ENCODE assay signal across 10 mouse cellular contexts in the genomic region with DNA sequence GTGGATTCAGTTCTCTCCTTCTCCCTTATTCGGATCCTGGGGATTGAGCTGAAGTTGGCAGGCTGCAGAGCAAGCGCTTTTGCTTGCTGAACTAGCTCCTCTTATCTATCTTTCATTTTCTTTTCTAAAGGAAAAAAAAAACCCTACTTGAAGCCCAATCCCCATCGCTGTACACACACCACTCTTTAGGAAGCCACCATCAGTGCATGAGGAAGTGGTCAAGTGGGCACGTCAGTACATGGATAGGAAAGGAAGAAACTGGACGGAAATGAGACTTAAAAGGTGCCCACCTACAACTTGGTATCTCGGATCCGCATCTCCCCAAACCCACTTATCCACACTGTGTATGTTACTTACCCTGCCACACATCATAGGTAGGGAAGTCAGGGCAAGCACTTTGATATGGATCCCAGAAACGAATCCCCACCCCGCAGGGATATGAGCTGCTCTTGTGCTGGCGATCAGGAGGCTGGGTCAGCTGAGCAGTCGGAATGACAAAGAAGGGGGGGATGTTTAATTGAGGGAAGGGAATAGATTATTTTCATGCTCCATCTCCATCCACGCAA.
DNase-seq lines count a peak whose midpoint lies in the region; ATAC-seq and TF ChIP-seq lines count a peak whose summit lies in the region.
"Had no signal": no experiment of that assay in that cellular context is flagged by ENCODE, and none has a peak within 500 bp of the region (broad histone marks: within the 10 kb centered on the region; RNA-seq: fewer than 3 reads in every experiment).

No protein-coding gene starts in this region.

- 0 out of 2 replicates have a peak overlapping the region, but pooled peaks have one; percentile 1 for H3K9ac ChIP-seq in heart, embryonic 15.5 days
- H3K9ac ChIP-seq in hindbrain, embryonic 11.5 days (ENCODE audit: low read depth, low read length) = peak overlapping the region; percentile 37
- H3K9ac ChIP-seq in midbrain, embryonic 13.5 days (replicated peaks) = peak overlapping the region; percentile 45

- peak overlapping the region; percentile 77 for H3K27ac ChIP-seq in heart, embryonic 15.5 days
- H3K27ac ChIP-seq in cortical plate, adult 2 months (ENCODE audit: insufficient read depth, low read length) = peak overlapping the region; percentile 66; the same call in 1 of the 2 replicates
- H3K27ac ChIP-seq in hindbrain, embryonic 11.5 days (ENCODE audit: low read depth, low read length) = peak overlapping the region; percentile 96
- H3K27ac ChIP-seq in midbrain, embryonic 13.5 days = peak overlapping the region; percentile 96

- intact Hi-C loops in heart, postnatal 25 days (cut with DNase I) = no loop called here

- no peak for DNase-seq in heart, postnatal 25 days (ENCODE audit: low spot score)
- no peak for DNase-seq in hindbrain, embryonic 11.5 days (ENCODE audit: low spot score)
- DNase-seq in right cerebral cortex, postnatal 14 days = no peak
- no peak for DNase-seq in spleen, postnatal 10 days (ENCODE audit: low spot score in 2 of 2)
- DNase-seq in ovary, postnatal 10 days (ENCODE audit: low spot score) = no peak
- DNase-seq: adrenal gland, adult 8-10 months had no signal

- H3K36me3 ChIP-seq in heart, embryonic 15.5 days = no peaks in the 10 kb centered on the region
- H3K36me3 ChIP-seq in hindbrain, embryonic 11.5 days (ENCODE audit: control insufficient read depth, insufficient read depth, low read length) = no peaks in the 10 kb centered on the region
- no peaks in the 10 kb centered on the region for H3K36me3 ChIP-seq in midbrain, embryonic 13.5 days

- peak overlapping the region; percentile 60 for H3K4me2 ChIP-seq in heart, embryonic 15.5 days
- H3K4me2 ChIP-seq in hindbrain, embryonic 11.5 days (replicated peaks; ENCODE audit: low read depth, low read length) = peak overlapping the region; percentile 22
- peak overlapping the region; percentile 37 for H3K4me2 ChIP-seq in midbrain, embryonic 13.5 days (replicated peaks)

- no peak for TF ChIP-seq CTCF in cortical plate, adult 2 months (IDR thresholded peaks at IDR 0.05; ENCODE audit: extremely low read depth, insufficient read depth, low read length)

- H3K9me3 ChIP-seq in heart, embryonic 15.5 days (replicated peaks) = no peaks in the 10 kb centered on the region
- H3K9me3 ChIP-seq in hindbrain, embryonic 11.5 days (ENCODE audit: control insufficient read depth, low read length) = no peaks in the 10 kb centered on the region
- no peaks in the 10 kb centered on the region for H3K9me3 ChIP-seq in midbrain, embryonic 13.5 days

- ATAC-seq in heart, embryonic 15.5 days (replicated peaks; ENCODE audit: insufficient number of reproducible peaks, insufficient read depth, low FRiP score, low read depth) = no peak
- peak; percentile 25; the same call in 1 of the 2 replicates for ATAC-seq in hindbrain, embryonic 11.5 days (ENCODE audit: low FRiP score)
- ATAC-seq in midbrain, embryonic 13.5 days = peak; percentile 22
- ATAC-seq: CD4-positive, CD25-positive, alpha-beta regulatory T cell, adult 4 months had no signal

- 24% methylated on average over 12 of the region's 12 CpGs for WGBS in heart, embryonic 15.5 days
- WGBS in hindbrain, embryonic 11.5 days = 53% methylated on average over 12 of the region's 12 CpGs
- 38% methylated on average over 12 of the region's 12 CpGs for WGBS in midbrain, embryonic 13.5 days

- no peak for TF ChIP-seq POLR2A in cortical plate, adult 2 months (IDR thresholded peaks at IDR 0.05; ENCODE audit: extremely low read depth, insufficient read depth, low read length)

- no peaks in the 10 kb centered on the region for H3K27me3 ChIP-seq in heart, embryonic 15.5 days
- H3K27me3 ChIP-seq in hindbrain, embryonic 11.5 days (ENCODE audit: control insufficient read depth, insufficient read depth, low read length) = no peaks in the 10 kb centered on the region
- H3K27me3 ChIP-seq in midbrain, embryonic 13.5 days = no peaks in the 10 kb centered on the region

- peak overlapping the region; percentile 26 for H3K4me3 ChIP-seq in heart, embryonic 15.5 days
- H3K4me3 ChIP-seq in cortical plate, adult 2 months (ENCODE audit: insufficient read depth, low read length) = no peak overlapping the region; the same call in 1 of the 2 replicates
- no peak overlapping the region for H3K4me3 ChIP-seq in hindbrain, embryonic 11.5 days (ENCODE audit: low read depth, low read length)
- H3K4me3 ChIP-seq in midbrain, embryonic 13.5 days (replicated peaks) = peak overlapping the region; percentile 4; the same call in 1 of the 2 replicates

- H3K4me1 ChIP-seq in heart, embryonic 15.5 days (replicated peaks) = peaks cover 67% of the 10 kb centered on the region
- H3K4me1 ChIP-seq in cortical plate, adult 2 months (ENCODE audit: control insufficient read depth, insufficient read depth, low read length) = peaks cover 15% of the 10 kb centered on the region
- H3K4me1 ChIP-seq in hindbrain, embryonic 11.5 days (replicated peaks; ENCODE audit: control insufficient read depth, insufficient read depth, low read length) = peaks cover 43% of the 10 kb centered on the region
- H3K4me1 ChIP-seq in midbrain, embryonic 13.5 days (replicated peaks) = peaks cover 95% of the 10 kb centered on the region

Comparison
In these comparisons a context has a peak if more than half of its experiments do, and no peak if none do; other contexts are left out.
1. H3K4me3 ChIP-seq: peak in heart, embryonic 15.5 days (single experiment) and midbrain, embryonic 13.5 days (single experiment); none in cortical plate, adult 2 months (single experiment) and hindbrain, embryonic 11.5 days (single experiment).
2. Peak in every context shown above with its lines, with median percentiles within 50 percentile points of each other: H3K27ac ChIP-seq, H3K4me2 ChIP-seq and H3K9ac ChIP-seq.